Mouse (Mus musculus) spleen, postnatal 4 days (tissue): ENCODE measurements at regions not wholly inside any gene's neighbourhood (a gene's known extent, or its start where the extent isn't known, plus 50 kb on each side); places are given as distances from the start of the nearest gene placed in this dataset.

Source experiments
- DNase-seq, 2 experiments: peaks; one replicate each; pipeline ENCODE4 v3.0.0; 2022; ENCODE audit warnings: low spot score in 2 of 2

DNA sequence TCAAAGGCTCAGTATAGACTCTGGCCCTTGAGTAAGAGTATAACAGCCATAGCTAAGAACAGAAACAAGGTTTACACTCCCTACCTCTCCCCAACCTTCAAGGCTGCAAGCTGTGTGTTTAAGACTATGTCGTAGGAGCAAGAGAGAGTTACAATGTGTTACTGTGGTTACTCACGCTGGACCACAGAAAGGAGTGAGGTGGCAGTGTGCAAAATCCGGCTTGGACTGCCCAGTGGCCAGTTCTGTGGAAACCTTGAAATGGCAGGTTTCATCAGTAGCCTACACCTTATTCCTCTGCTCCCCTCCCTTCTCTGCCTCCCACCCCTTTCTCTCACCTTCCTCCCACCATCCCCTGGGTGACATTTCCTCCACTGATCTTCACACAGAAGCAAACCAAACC, 114.3 kb upstream of the Ado start:
- DNase-seq = no peak

GRCm38 (mm10) chr10:67661666-67662065, 112.9 kb upstream of the Ado start:
- no peak for DNase-seq

GRCm38 (mm10) chr10:67658005-67658545, 109.3 kb upstream of the Ado start:
- DNase-seq = no peak

- no peak for DNase-seq
Observed at GRCm38 (mm10) chr10:67657305-67657704, 108.5 kb upstream of the Ado start.

DNA sequence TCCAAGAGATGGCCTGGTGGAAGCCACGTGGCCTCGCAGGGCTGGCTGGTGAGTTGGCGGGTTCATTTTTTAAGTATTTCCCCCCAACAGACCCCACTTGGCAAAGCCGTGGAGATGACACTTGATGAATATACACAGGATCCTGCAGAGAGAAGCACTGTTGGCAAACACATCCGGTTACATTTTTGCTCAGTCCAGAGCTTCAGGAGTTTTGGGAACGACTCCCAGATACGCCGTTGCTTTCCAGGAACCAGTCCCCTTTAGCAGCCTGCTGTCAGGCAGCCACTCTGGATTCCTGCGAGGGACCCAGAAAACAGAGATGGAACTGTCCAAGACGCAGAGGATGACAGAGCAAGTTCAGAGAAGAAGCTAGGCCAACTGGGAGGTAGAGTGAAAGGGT, 105.8 kb upstream of the Ado start:
- no peak for DNase-seq

GRCm38 (mm10) chr10:67652300-67652699, 103.5 kb upstream of the Ado start:
- no peak for DNase-seq

DNA sequence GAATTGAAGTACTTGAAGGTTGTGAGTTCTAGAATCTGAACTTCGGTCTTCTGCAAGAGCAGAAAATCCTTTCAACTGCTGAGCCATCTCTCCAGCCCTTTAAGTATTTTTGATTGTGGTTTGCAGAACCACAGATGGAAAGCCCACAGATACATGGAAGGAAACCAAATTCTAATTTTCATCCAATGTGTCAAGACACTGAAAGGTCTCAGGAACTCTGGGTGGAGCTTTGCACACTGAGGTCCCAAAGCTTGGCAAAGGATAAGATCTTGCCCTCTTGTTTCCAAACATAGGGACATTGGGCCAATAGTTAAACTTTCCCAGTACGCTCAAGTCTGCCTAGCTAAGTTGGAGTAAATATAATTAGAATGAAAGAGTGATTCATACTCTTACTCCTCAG, 102.6 kb upstream of the Ado start:
- DNase-seq = no peak

GRCm38 (mm10) chr10:67647777-67648727, 99.3 kb upstream of the Ado start:
- DNase-seq = no peak

GRCm38 (mm10) chr10:67646659-67647559, 98.2 kb upstream of the Ado start:
- DNase-seq = no peak

DNA sequence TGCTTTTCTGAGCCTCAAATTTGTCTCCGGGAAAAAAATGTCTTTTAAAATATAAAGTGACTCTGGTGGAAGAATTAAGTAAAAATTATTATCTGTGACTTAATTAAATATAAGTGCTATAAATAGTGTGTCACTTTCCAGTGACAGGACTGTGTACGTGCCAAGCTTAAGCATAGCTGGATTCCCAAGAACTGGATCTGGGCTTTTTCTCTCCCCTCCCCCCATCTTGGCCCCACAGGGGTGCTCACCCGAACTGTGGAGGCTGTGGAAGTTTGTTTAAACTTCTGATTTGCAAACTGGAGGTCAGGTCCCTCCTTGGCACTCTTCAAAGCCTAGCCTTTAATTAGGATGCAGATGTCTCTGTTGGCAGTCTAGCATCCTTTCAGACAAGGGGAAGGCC, 97.1 kb upstream of the Ado start:
- DNase-seq = no peak

GRCm38 (mm10) chr10:67644280-67644679, 95.5 kb upstream of the Ado start:
- no peak for DNase-seq

DNA sequence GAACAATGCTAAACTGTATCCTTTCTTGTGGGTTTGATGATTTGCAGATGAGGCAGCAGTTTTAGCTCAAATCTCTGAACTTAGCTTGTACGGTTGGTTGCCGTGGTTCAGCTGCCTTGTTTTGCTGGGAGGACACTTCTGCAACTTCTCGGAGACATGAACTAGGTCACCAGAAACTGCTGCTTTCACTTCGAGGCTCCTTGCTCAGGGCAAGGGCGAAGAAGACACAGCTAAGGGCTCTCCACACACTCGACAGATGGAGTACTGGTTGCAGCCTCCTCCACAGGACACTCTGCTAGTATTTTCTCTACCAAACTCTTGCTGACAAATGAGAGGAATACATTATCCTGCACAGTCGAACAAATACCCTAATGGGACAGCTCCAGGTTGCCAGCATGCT, 94.9 kb upstream of the Ado start:
- DNase-seq = no peak

GRCm38 (mm10) chr10:67637339-67637738, 88.6 kb upstream of the Ado start:
- no peak for DNase-seq

GRCm38 (mm10) chr10:67636569-67636968, 87.8 kb upstream of the Ado start:
- DNase-seq = peak; percentile 56 to 75

DNA sequence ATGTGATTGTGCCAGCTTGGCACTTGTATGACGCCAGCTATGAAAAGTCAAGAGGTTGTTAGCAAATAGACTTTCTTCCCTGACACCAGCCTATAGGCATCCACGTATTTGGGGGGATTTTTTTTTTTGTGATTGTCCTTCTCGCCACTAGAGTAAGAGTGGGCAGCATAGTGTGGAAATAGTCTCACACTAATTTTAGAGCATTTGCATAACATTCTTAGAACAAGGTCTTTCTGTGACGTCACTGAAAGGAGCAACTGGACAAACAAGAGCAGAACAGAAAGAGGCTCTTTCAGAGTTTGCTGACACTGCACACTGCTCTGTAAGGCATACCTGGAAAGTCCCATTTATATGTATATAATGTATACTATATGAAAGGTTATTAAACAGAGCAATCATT, 86.0 kb upstream of the Ado start:
- no peak for DNase-seq

DNA sequence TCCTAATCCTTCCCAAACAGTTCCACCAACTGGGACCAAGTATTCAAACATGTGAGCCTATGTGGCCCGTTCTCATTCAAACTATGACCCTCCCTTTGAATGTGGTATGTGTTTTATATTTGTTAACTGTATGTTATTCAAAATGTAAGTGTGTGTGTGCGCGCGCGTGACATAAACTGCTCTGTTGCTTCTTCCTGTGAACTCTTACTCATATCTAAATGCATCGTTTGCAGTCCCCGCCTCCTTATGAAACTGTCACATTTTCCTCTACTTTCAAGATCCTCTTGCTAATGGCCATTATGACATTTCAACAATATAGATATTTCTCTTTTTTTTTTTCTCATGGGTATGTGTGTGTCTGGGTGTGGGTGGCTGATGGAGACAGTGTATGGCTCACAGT, 84.3 kb upstream of the Ado start:
- no peak for DNase-seq

- DNase-seq = no peak
Observed at GRCm38 (mm10) chr10:67623338-67623737, 74.6 kb upstream of the Ado start.

GRCm38 (mm10) chr10:67620018-67620417, 71.3 kb upstream of the Ado start:
- DNase-seq = no peak

- no peak for DNase-seq
Observed at GRCm38 (mm10) chr10:67618112-67618511, 69.4 kb upstream of the Ado start.

DNA sequence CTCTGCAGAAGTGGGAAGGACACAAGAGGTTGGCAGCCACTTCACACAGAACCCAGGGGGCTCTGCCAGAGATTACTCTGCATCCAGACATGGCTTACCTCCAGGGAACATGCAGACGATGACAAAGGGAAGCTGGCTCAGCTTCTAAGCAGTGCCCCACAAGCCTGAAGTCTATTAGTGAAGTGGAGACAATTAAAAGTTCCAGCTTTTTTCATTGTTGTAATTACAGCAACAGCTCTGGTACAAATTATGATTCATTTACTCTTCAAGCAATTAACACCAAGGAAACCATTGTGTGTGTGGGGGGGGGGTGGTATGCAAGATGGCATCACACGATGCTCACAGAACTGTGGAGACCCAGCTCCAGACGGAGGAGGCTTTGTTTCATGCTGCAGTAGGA, 66.3 kb upstream of the Ado start:
- DNase-seq = no peak

GRCm38 (mm10) chr10:67610689-67611088, 61.9 kb upstream of the Ado start:
- no peak for DNase-seq

- DNase-seq = no peak
Observed at GRCm38 (mm10) chr10:67608033-67608432, 59.3 kb upstream of the Ado start.
